Mouse (Mus musculus): Measurements from ENCODE around the gene Pqlc3. TPM values are rescaled to one million over a fixed set of nuclear protein-coding genes. Genes with fewer than 3 reads are reported as not detected.
"Not testable (repeated sequence)": the region's sequence is repeated elsewhere in the genome, so short reads cannot be mapped to it uniquely, and the experiment has no call there.

Pqlc3 gene
- total RNA-seq (2022): 10 to 100 TPM; 11.0 to 14.7 (median 13.5) TPM

GRCm38 (mm10) chr12:16999739-17000497 is at the start of gene Pqlc3:
TSS of gene Pqlc3 (minus strand) at chr12:17000408.
- DNase-seq: peak; percentile 88

GRCm38 (mm10) chr12:17049796-17050195 is 49.6 kb upstream of the Pqlc3 start:
- DNase-seq: no peak

- no peak for DNase-seq
Observed at GRCm38 (mm10) chr12:17048979-17049612, 48.9 kb upstream of the Pqlc3 start.

- DNase-seq: no peak
Observed at GRCm38 (mm10) chr12:17043311-17043710, 43.1 kb upstream of the Pqlc3 start.

- no peak for DNase-seq
Observed at GRCm38 (mm10) chr12:17040567-17040966, 40.4 kb upstream of the Pqlc3 start.

- no peak for DNase-seq
Observed at GRCm38 (mm10) chr12:17039415-17039814, 39.2 kb upstream of the Pqlc3 start.

GRCm38 (mm10) chr12:17038246-17038645 is 38.0 kb upstream of the Pqlc3 start:
- no peak for DNase-seq

GRCm38 (mm10) chr12:17037053-17037610 is 36.9 kb upstream of the Pqlc3 start:
- no peak for DNase-seq

- DNase-seq: no peak
Observed at GRCm38 (mm10) chr12:17036532-17036931, 36.3 kb upstream of the Pqlc3 start.

GRCm38 (mm10) chr12:17035128-17035527 is 34.9 kb upstream of the Pqlc3 start:
- no peak for DNase-seq

- DNase-seq: no peak
Observed at GRCm38 (mm10) chr12:17034671-17035070, 34.5 kb upstream of the Pqlc3 start.

GRCm38 (mm10) chr12:17033464-17033841 is 33.2 kb upstream of the Pqlc3 start:
- no peak for DNase-seq

GRCm38 (mm10) chr12:17032694-17033463 is 32.7 kb upstream of the Pqlc3 start:
- peak; percentile 36 for DNase-seq

GRCm38 (mm10) chr12:17024554-17025110 is 24.4 kb upstream of the Pqlc3 start:
- DNase-seq: no peak

GRCm38 (mm10) chr12:17022145-17022544 is 21.9 kb upstream of the Pqlc3 start:
- no peak for DNase-seq

- DNase-seq: not testable (repeated sequence)
Observed at GRCm38 (mm10) chr12:17021125-17021524, 20.9 kb upstream of the Pqlc3 start.

GRCm38 (mm10) chr12:17018468-17018867 is 18.3 kb upstream of the Pqlc3 start:
- DNase-seq: no peak

- DNase-seq: no peak
Observed at GRCm38 (mm10) chr12:17015711-17016110, 15.5 kb upstream of the Pqlc3 start.

- no peak for DNase-seq
Observed at GRCm38 (mm10) chr12:17012067-17012899, 12.1 kb upstream of the Pqlc3 start.

- DNase-seq: peak; percentile 64
Observed at GRCm38 (mm10) chr12:17011100-17011870, 11.1 kb upstream of the Pqlc3 start, which contains the start of gene 2410004P03Rik. TSS of gene 2410004P03Rik (minus strand) at chr12:17011727.

GRCm38 (mm10) chr12:17009466-17009865 is 9.3 kb upstream of the Pqlc3 start:
- DNase-seq: no peak

Data from adrenal gland, adult 8-10 months (tissue).